Mouse (Mus musculus) left cerebral cortex, adult 2 months (tissue): Measurements from ENCODE around the gene Wdr72. TPM values are rescaled to one million over a fixed set of nuclear protein-coding genes. Genes with fewer than 3 reads are reported as not detected.

ENCODE experiments used
- DNase-seq, 2 experiments: peaks; one replicate each; pipeline ENCODE4 v3.0.0; 2021 to 2022; ENCODE audit warnings: low spot score in 2 of 2, mixed read lengths in 1 of 2; ENCODE audit errors: extremely low spot score in 1 of 2
- H3K27ac ChIP-seq: fragments of 200-600 bp; 2 replicates; pipeline ENCODE4 v1.8.1; 2022
- H3K4me3 ChIP-seq: fragments of 200-600 bp; 2 replicates; pipeline ENCODE4 v1.8.1; 2022
- CTCF ChIP-seq: fragments of 200-600 bp; IDR thresholded peaks from 2 replicates; pipeline ENCODE4 v1.8.1; 2022; ENCODE audit warnings: antibody characterized with exemption, mild to moderate bottlenecking, moderate library complexity
- intact Hi-C: fragments of 180-260 bp; cut with DNase I; formaldehyde crosslinking; loops from one replicate; pipeline ENCODE4 v1.15.1; 2025
- total RNA-seq, 2 experiments: library from RNA; stranded (reverse); gene quantifications; 2 replicates each; pipeline ENCODE4 v1.2.3; 2021

Wdr72 gene
- total RNA-seq, 2 experiments from 2014 or later, result 0.07 TPM; not detected in 1

DNA sequence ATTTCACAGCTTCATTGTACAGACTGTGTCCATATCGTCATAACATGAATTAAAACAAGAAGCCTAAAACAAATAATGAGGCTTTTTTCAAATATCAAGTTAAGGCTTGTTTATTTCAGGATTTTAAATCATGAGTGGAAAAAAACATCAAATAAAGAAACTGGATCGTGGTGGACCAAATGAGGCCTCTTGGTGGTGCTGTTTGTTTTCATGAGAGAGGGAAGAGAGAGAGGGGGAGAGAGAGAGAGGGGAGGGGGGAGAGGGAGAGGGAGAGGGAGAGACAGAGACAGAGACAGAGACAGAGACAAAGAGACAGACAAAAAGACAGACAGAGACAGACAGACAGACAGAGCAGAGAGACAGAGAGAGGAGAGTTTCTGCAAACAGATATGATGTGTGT is 32.5 kb downstream of the Wdr72 start:
- no peak for DNase-seq
- H3K4me3 ChIP-seq, result no peak overlapping the region
- no peak; the same call in 1 of the 2 replicates for TF ChIP-seq CTCF
- H3K27ac ChIP-seq, result no peak overlapping the region
- intact Hi-C loops, result loop anchor here (1.0 to 5.0 kb wide), 3 partner anchors 140 to 729 kb away; no protein-coding TSS in a partner anchor

DNA sequence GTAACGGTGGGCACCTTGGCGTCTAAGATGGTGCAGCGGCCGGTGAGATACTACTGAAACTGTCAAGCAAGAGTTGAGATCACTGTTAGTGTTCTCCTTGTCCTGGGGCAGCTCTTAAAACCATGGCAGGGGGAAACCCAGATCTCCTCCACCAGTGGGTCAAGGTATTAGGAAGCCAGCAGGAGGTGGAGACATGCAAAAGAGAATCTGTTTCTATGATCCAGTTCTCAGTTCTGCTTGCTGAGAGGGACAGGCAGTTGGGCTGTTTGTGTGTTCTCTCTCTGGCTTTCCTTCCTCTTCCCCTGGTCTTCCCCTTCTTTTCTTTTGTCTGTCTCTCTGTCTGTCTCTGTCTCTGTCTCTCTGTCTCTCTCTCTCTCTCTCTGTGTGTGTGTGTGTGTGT is 35.0 kb downstream of the Wdr72 start:
- Histone ChIP-seq H3K4me3 (no peak overlapping the region), H3K27ac (no peak overlapping the region)
- intact Hi-C loops, result no loop called here
- TF ChIP-seq CTCF, result no peak
- no peak for DNase-seq

DNA sequence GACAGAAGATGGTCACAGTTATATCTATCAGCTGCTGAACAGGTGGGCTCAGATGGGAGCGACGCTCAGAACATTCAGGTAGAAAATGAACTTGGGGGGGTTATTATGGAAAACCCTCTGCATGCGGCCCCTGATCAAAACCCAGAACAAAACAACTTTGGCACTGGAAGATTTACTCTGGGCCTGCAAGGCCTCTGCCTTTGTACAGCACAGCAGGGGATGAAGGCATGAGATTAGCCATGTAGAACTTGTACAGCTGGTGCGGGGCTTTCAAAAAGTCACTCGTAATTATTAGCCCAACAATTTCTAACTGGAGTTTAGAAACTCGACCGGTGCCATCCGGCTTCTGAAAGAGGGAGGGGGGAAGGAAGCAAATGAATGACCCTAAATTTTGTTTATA is 38.1 kb downstream of the Wdr72 start:
- Histone ChIP-seq H3K4me3 (no peak overlapping the region), H3K27ac (no peak overlapping the region)
- no peak for DNase-seq
- intact Hi-C loops, result no loop called here
- no peak for TF ChIP-seq CTCF

DNA sequence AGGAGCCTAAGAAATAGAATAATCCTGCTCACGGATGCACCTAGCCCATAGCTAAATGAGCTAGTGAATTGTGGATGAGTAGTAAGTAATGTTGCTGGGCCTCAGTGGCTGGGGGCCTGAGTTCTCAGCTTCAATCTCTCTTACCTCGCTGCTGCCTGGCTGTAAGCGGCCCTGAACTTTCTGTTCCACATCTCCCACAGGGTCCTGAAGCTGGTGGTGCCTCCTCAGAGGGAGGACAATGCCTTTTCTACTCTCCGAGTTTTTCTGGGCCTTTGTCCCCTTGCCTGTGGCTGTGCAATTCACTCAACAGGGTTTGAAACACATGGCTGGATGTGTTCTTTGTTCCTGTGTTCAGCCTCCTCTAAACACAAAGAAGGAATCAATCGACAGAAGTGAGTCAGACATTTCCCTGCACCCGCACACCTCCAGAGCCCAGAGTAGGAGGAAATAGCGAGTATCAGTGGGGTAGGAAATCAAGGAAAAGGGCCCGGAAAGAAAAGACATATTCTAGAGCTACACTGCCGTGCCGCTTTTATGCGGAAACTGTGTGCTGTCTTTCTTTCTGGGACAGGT is 50.3 kb downstream of the Wdr72 start:
- Histone ChIP-seq H3K4me3 (no peak overlapping the region), H3K27ac (no peak overlapping the region)
- no peak for DNase-seq
- TF ChIP-seq CTCF, result no peak
- intact Hi-C loops, result no loop called here

DNA sequence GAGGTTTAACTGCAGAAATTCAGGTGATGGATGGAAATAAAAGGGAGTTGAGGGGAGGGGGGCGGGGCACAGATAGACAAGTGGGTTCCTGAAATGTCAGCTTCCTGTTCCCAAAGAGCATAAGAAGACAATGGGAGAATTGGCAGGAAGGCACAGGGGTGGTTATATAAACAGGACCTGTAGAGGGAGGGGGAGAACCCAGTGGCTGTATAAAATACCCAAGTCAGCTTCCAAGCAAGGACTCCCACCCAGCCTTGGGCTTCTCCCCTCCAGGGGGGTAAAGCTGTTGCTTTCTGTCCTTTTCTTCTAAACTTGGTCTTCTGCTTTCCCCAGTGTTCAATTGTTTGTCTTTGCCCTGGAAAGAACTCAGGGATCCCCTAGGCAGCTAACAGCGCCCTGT is 55.5 kb downstream of the Wdr72 start:
- Histone ChIP-seq H3K4me3 (no peak overlapping the region), H3K27ac (no peak overlapping the region)
- DNase-seq, result no peak
- TF ChIP-seq CTCF, result no peak
- intact Hi-C loops, result no loop called here

DNA sequence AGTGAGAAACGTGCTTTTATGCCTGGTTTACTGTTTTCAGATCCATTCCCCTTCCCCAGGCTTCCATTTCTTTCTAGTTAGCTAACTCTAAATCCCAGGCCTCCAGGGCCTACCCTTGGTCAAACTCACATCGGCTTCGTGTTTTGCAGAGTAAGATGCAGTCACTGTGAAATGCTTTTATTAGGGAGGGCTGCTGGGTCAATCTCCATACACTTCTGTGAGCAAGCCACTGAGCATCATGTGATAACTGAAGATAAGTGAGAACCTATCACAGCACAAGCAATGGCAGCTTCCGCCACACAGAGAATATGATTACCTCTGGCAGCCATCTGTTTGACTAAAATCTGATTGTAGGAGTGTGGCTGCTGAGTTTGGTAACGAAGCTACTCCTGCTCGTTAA is 59.7 kb downstream of the Wdr72 start:
- DNase-seq, result no peak
- intact Hi-C loops, result no loop called here

DNA sequence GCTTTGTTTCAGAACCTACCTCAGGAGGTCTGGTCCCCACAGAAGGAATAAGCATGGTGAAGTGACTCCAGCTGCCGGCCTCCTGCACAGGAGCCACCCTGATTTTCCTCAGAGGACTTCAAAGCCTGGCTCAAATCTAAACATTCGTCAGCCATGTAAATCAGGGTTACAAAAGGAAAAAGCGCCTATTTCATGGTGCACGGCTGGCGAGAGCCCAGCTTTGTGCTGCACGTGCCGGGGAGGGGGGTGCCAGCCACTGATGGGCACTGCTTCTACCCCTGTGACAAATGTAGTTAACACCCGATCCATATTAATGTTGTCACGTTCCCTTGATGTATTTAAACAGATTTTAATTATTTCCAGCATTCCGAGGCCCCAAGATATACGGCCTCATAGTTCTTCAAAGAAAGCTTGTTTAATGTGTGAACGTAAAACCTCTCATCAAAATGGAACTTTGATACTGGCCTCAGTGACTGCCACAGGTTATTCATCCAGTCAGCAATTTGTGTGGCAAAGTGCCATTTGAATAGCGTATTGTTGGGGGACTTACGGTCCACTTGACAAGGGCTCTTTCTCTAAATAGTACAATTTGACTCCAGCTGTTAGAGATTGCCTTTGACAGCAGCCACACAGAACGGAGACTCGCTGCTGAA is 76.7 kb downstream of the Wdr72 start:
- intact Hi-C loops, result no loop called here
- no peak for TF ChIP-seq CTCF
- Histone ChIP-seq H3K4me3 (no peak overlapping the region), H3K27ac (no peak overlapping the region)
- DNase-seq, result no peak

More for the DNA sequence above, 59.7 kb downstream of the Wdr72 start:
- TF ChIP-seq CTCF, result no peak
- H3K4me3 ChIP-seq, result no peak overlapping the region
- H3K27ac ChIP-seq, result no peak overlapping the region

DNA sequence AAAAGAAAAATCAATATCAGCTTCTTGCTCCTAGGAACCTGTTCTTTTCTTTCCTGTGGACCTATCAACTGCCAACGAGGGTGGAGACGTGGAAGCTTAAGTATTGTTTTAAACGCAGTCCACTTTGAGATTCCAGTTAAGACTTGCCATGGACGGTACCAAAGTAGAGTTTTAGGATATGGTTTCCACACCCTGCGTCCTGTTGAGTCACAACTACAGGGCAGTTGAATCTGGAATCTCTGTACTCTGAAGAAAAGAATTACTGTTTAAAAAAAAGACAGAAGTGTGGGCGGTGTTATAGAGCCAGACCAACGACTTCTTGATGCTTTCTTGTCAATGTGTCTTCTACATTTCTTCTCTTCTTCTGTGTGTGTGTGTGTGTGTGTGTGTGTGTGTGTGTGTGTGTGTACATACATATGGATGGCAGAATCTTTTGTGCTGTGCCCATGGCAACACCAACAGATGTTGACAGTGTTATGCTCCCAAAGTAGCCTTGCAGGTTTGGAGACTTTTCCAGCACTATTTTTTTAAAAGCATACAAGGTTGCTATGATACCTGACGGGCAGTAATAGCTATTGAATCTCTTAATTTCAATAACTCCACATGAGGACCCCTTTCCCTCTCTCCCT is 77.4 kb downstream of the Wdr72 start:
- Histone ChIP-seq H3K27ac (no peak overlapping the region), H3K4me3 (no peak overlapping the region)
- no peak for TF ChIP-seq CTCF
- DNase-seq, result no peak
- intact Hi-C loops, result no loop called here

DNA sequence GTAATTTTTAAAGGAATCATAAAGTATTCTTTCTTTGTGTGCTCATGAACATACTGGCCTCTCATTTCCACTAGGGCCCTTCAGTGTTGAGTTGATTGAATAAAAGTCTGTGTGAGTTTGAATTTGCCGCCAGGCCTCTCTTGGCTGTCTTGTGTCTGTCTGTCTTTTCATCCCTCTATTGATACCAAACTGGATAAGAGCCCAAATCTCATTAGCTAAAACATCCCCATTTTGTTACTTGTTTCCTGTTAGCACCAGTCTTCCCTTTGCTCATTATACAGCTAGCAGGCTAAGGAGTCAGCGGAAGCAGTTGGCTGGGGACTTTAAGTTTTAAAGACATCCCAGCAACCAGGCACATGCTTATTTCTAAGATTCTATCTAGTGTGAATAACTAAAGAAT is 84.7 kb downstream of the Wdr72 start:
- intact Hi-C loops, result no loop called here
- Histone ChIP-seq H3K27ac (no peak overlapping the region), H3K4me3 (no peak overlapping the region)
- TF ChIP-seq CTCF, result no peak
- no peak for DNase-seq

DNA sequence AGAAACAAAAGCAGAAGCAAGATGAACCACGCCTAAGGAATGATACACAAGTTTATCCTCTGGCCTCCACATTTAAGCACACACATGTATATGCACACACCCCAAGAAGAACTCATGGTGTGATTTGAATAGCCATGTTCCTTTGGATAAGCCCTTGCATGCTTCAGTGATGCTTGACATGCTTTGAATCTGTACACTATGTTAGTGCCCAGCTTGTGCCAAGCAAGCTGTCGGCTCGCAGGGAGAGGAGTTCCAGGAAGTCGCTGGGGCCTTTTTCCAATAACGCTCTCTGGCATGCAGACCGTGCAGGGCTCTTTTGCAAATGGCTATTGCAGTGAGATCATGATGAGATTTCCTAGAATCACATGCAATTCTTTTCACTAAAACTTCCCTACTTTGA is 118.1 kb downstream of the Wdr72 start:
- DNase-seq, result no peak
- H3K27ac ChIP-seq, result no peak overlapping the region
- TF ChIP-seq CTCF, result no peak
- intact Hi-C loops, result no loop called here
- H3K4me3 ChIP-seq, result no peak overlapping the region

DNA sequence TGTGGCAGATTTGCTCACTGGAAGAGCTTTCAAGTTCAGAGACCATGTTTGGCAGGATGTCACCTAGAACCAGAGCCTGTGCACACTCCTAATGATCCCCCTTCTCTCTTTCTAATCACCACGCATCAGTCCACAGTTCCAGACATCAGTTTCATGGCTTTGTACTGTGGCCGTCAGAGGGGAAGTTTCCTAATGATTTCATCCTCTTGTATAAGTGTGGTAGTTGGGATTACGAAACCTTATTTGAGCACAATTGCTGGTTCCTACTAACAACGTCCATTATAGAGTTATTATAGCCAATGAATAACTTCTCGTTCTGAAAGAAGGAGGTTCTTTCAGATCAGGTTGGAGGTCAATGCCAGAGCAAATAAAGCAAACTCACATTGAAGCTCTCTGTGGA is 131.1 kb downstream of the Wdr72 start:
- intact Hi-C loops, result no loop called here
- DNase-seq, result no peak
- no peak overlapping the region for H3K27ac ChIP-seq
- no peak for TF ChIP-seq CTCF
- H3K4me3 ChIP-seq, result no peak overlapping the region

DNA sequence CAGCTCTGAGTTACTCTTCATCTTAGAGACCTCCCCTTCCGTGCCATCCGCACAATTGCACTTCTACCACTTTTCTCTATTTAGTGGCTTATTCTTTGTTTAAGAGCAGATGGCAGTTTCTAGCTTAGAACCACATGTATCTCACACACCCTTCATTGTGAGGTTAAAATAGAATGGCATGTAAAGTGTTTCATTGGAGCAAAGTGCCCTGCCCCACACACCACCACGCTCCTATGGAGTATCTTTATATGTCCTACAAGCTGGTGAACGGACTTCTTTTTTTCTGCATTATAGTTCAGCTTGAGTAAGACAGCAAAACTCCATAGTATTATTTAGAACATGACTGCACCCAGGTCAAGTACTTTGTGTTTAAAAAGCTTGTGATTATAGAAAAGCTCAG is 137.9 kb downstream of the Wdr72 start:
- Histone ChIP-seq H3K27ac (no peak overlapping the region), H3K4me3 (no peak overlapping the region)
- DNase-seq, result no peak
- intact Hi-C loops, result no loop called here
- no peak for TF ChIP-seq CTCF

DNA sequence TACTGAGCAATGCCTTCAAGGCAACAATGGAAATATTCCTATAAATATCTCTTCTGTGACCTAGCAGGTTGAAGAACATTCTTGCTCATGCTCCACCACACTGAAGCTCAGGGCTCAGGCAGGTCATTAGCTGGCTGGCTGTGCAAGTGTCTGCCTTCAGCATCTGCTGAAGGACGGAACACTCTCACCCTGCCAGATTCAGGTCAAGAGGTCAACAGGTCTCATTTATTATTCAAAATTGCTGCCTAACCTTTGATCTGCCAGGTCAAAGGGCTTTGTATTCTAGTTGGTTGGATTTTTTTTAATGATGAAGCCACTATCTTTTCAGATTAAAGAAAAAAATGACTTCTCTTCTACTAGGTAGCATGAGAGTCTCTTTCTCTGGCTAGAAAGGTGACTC is 139.3 kb downstream of the Wdr72 start:
- intact Hi-C loops, result no loop called here
- H3K4me3 ChIP-seq, result no peak overlapping the region
- no peak for DNase-seq
- no peak overlapping the region for H3K27ac ChIP-seq
- TF ChIP-seq CTCF, result no peak
